Mouse (Mus musculus) forebrain, embryonic 14.5 days (tissue): ENCODE data around the gene Atf6b. TPM values are rescaled to one million over a fixed set of nuclear protein-coding genes. Genes with fewer than 3 reads are reported as not detected.

ENCODE experiments used
- ATAC-seq: fragments of 200-750 bp; cut with Nextera tagmentation; 2 replicates; pipeline ENCODE4 v1.8.0; 2017; ENCODE audit warnings: mild to moderate bottlenecking, moderate library complexity
- DNase-seq: peaks from one replicate; pipeline ENCODE4 v3.0.0-alpha.2; 2015; ENCODE audit warnings: low spot score
- H3K27ac ChIP-seq: fragments of 300-500 bp; sonication (generic); 2 replicates; pipeline ENCODE4 v1.5.1; 2014; ENCODE audit warnings: low read depth, mild to moderate bottlenecking, control low read depth, low read length, moderate library complexity
- H3K27me3 ChIP-seq: fragments of 300-500 bp; sonication (generic); replicated peaks from 2 replicates; pipeline ENCODE4 v1.6.1; 2014; ENCODE audit warnings: low read length, control low read depth, mixed read lengths; ENCODE audit not compliant: control insufficient read depth, insufficient read depth
- H3K36me3 ChIP-seq: fragments of 300-500 bp; sonication (generic); 2 replicates; pipeline ENCODE4 v1.6.1; 2014; ENCODE audit warnings: low read length, control low read depth; ENCODE audit not compliant: control insufficient read depth, insufficient read depth
- H3K4me1 ChIP-seq: fragments of 300-500 bp; sonication (generic); 2 replicates; pipeline ENCODE4 v1.6.1; 2014; ENCODE audit warnings: antibody characterized with exemption, low read length, control low read depth; ENCODE audit not compliant: control insufficient read depth, insufficient read depth
- H3K4me2 ChIP-seq: fragments of 300-500 bp; sonication (generic); 2 replicates; pipeline ENCODE4 v1.6.1; 2014; ENCODE audit warnings: mild to moderate bottlenecking, control low read depth, low read length
- H3K4me3 ChIP-seq: fragments of 300-500 bp; sonication (generic); 2 replicates; pipeline ENCODE4 v1.5.1; 2014; ENCODE audit warnings: low read depth, low read length, control low read depth
- H3K9ac ChIP-seq: fragments of 300-500 bp; sonication (generic); 2 replicates; pipeline ENCODE4 v1.6.1; 2014; ENCODE audit warnings: mild to moderate bottlenecking, low read length, control low read depth, moderate library complexity
- H3K9me3 ChIP-seq: fragments of 300-500 bp; sonication (generic); replicated peaks from 2 replicates; pipeline ENCODE4 v1.6.1; 2016; ENCODE audit warnings: low read length, control low read depth, mixed read lengths; ENCODE audit not compliant: control insufficient read depth
- WGBS: fragments of 180-500 bp; shearing (Covaris S2); extraction: QIAGEN DNeasy Blood & Tissue Kit; methylation state at CpG from one replicate; pipeline ENCODE4 v1.1.7; 2014; 5-methylcytosine and 5-hydroxymethylcytosine counted together
- polyA plus RNA-seq: library from polyadenylated mRNA; unstranded; fragments of >200 nt; fragmentation: Nextera tagmentation; extraction: Ambion mirVana; gene quantifications from 2 replicates; pipeline ENCODE4 v1.2.1, GENCODE M21; 2014

Atf6b gene
- polyA plus RNA-seq, 1 experiment from 2014 or later, result 75.0 TPM

- H3K36me3 ChIP-seq, result peaks cover 63% of the 10 kb centered on the region
- ATAC-seq, result no peak
- no peak for DNase-seq
- no peak overlapping the region for H3K27ac ChIP-seq
- no peak overlapping the region for H3K4me3 ChIP-seq
- H3K27me3 ChIP-seq, result no peaks in the 10 kb centered on the region
- H3K4me2 ChIP-seq, result no peak overlapping the region
- WGBS, result 90% methylated on average over 14 of the region's 14 CpGs
- peaks cover 7% of the 10 kb centered on the region for H3K4me1 ChIP-seq
- H3K9me3 ChIP-seq, result no peaks in the 10 kb centered on the region
- no peak overlapping the region for H3K9ac ChIP-seq
Observed at GRCm38 (mm10) chr17:34650781-34651180, 3.8 kb downstream of the Atf6b start.

- no peak for DNase-seq
- Histone ChIP-seq H3K27ac (no peak overlapping the region), H3K4me3 (no peak overlapping the region), H3K27me3 (no peaks in the 10 kb centered on the region), H3K9me3 (no peaks in the 10 kb centered on the region), H3K36me3 (peaks cover 63% of the 10 kb centered on the region), H3K9ac (no peak overlapping the region), H3K4me1 (peaks cover 7% of the 10 kb centered on the region), H3K4me2 (no peak overlapping the region)
- WGBS, result 45% methylated on average over 19 of the region's 19 CpGs
- ATAC-seq, result no peak
Observed at GRCm38 (mm10) chr17:34651507-34652221, 4.7 kb downstream of the Atf6b start.

- no peaks in the 10 kb centered on the region for H3K27me3 ChIP-seq
- H3K4me3 ChIP-seq, result no peak overlapping the region
- H3K9ac ChIP-seq, result no peak overlapping the region
- WGBS, result 89% methylated on average over 10 of the region's 10 CpGs
- ATAC-seq (no peak), DNase-seq (no peak)
- no peaks in the 10 kb centered on the region for H3K9me3 ChIP-seq
- peaks cover 63% of the 10 kb centered on the region for H3K36me3 ChIP-seq
- H3K4me2 ChIP-seq, result no peak overlapping the region
- peaks cover 7% of the 10 kb centered on the region for H3K4me1 ChIP-seq
- no peak overlapping the region for H3K27ac ChIP-seq
Observed at GRCm38 (mm10) chr17:34652546-34652945, 5.6 kb downstream of the Atf6b start.

GRCm38 (mm10) chr17:34652985-34653384 is 6.0 kb downstream of the Atf6b start:
- Histone ChIP-seq H3K4me2 (no peak overlapping the region), H3K27ac (no peak overlapping the region), H3K4me1 (peaks cover 2% of the 10 kb centered on the region), H3K36me3 (peaks cover 63% of the 10 kb centered on the region), H3K4me3 (no peak overlapping the region), H3K9ac (no peak overlapping the region), H3K27me3 (no peaks in the 10 kb centered on the region), H3K9me3 (no peaks in the 10 kb centered on the region)
- DNase-seq, result no peak
- 91% methylated on average over 8 of the region's 8 CpGs for WGBS
- no peak for ATAC-seq

GRCm38 (mm10) chr17:34653746-34654285 is 6.9 kb downstream of the Atf6b start:
- Histone ChIP-seq H3K9ac (no peak overlapping the region), H3K4me3 (no peak overlapping the region), H3K27me3 (no peaks in the 10 kb centered on the region), H3K9me3 (no peaks in the 10 kb centered on the region), H3K4me2 (no peak overlapping the region), H3K4me1 (no peaks in the 10 kb centered on the region), H3K36me3 (peaks cover 63% of the 10 kb centered on the region), H3K27ac (no peak overlapping the region)
- DNase-seq (peak; percentile 66), ATAC-seq (0 out of 2 replicates have a peak, but pooled peaks have one; percentile 4)
- 62% methylated on average over 9 of the region's 9 CpGs for WGBS

GRCm38 (mm10) chr17:34654392-34654791 is 7.4 kb downstream of the Atf6b start:
- ATAC-seq, result 0 out of 2 replicates have a peak, but pooled peaks have one; percentile 3
- Histone ChIP-seq H3K27ac (no peak overlapping the region), H3K9me3 (no peaks in the 10 kb centered on the region), H3K4me1 (no peaks in the 10 kb centered on the region), H3K4me3 (no peak overlapping the region), H3K27me3 (0 out of 2 replicates have a peak, but pooled peaks cover 5% of the 10 kb centered on the region), H3K9ac (no peak overlapping the region), H3K36me3 (peaks cover 57% of the 10 kb centered on the region), H3K4me2 (no peak overlapping the region)
- DNase-seq, result no peak
- 93% methylated on average over 13 of the region's 13 CpGs for WGBS

GRCm38 (mm10) chr17:34655160-34655559 is 8.2 kb downstream of the Atf6b start:
- WGBS, result 89% methylated on average over 7 of the region's 7 CpGs
- H3K4me2 ChIP-seq, result no peak overlapping the region

GRCm38 (mm10) chr17:34655581-34655991 is 8.6 kb downstream of the Atf6b start:
- H3K27me3 ChIP-seq, result peaks cover 12% of the 10 kb centered on the region; the same call in 1 of the 2 replicates
- no peak overlapping the region for H3K9ac ChIP-seq
- H3K9me3 ChIP-seq, result no peaks in the 10 kb centered on the region
- H3K4me3 ChIP-seq, result no peak overlapping the region
- 68% methylated on average over 4 of the region's 4 CpGs for WGBS
- H3K36me3 ChIP-seq, result peaks cover 46% of the 10 kb centered on the region
- ATAC-seq (0 out of 2 replicates have a peak, but pooled peaks have one; percentile 16), DNase-seq (peak; percentile 25)
- no peaks in the 10 kb centered on the region for H3K4me1 ChIP-seq
- H3K4me2 ChIP-seq, result no peak overlapping the region
- H3K27ac ChIP-seq, result no peak overlapping the region

More at GRCm38 (mm10) chr17:34655160-34655559, 8.2 kb downstream of the Atf6b start:
- no peaks in the 10 kb centered on the region for H3K4me1 ChIP-seq
- H3K36me3 ChIP-seq, result peaks cover 50% of the 10 kb centered on the region
- H3K9ac ChIP-seq, result no peak overlapping the region
- DNase-seq, result no peak
- no peaks in the 10 kb centered on the region for H3K9me3 ChIP-seq
- peaks cover 8% of the 10 kb centered on the region; the same call in 1 of the 2 replicates for H3K27me3 ChIP-seq
- no peak overlapping the region for H3K27ac ChIP-seq
- no peak overlapping the region for H3K4me3 ChIP-seq
- no peak for ATAC-seq

GRCm38 (mm10) chr17:34656666-34657065 is 9.7 kb downstream of the Atf6b start:
- Histone ChIP-seq H3K4me1 (no peaks in the 10 kb centered on the region; the same call in 1 of the 2 replicates), H3K27me3 (peaks cover 19% of the 10 kb centered on the region; the same call in 1 of the 2 replicates), H3K9ac (no peak overlapping the region), H3K36me3 (peaks cover 35% of the 10 kb centered on the region), H3K4me3 (no peak overlapping the region), H3K4me2 (no peak overlapping the region), H3K9me3 (no peaks in the 10 kb centered on the region), H3K27ac (no peak overlapping the region)
- WGBS, result 45% methylated on average over 8 of the region's 8 CpGs
- ATAC-seq, result no peak
- DNase-seq, result no peak
